Mouse (Mus musculus) forebrain, embryonic 16.5 days (tissue): ENCODE measurements around the gene Gpatch2l. TPM values are rescaled to one million over a fixed set of nuclear protein-coding genes. Genes with fewer than 3 reads are reported as not detected.
A peak's percentile ranks its signal among the peaks of the same experiment; 100 is the strongest.

Source experiments
- ATAC-seq: fragments of 200-750 bp; cut with Nextera tagmentation; 2 replicates; pipeline ENCODE4 v1.8.0; 2017; ENCODE audit warnings: mild to moderate bottlenecking, moderate library complexity
- H3K27ac ChIP-seq: fragments of 300-500 bp; sonication (generic); 2 replicates; pipeline ENCODE4 v1.5.1; 2014; ENCODE audit warnings: low read length, control low read depth
- H3K27me3 ChIP-seq: fragments of 300-500 bp; sonication (generic); replicated peaks from 2 replicates; pipeline ENCODE4 v1.6.1; 2014; ENCODE audit warnings: low read length; ENCODE audit not compliant: control insufficient read depth, insufficient read depth
- H3K36me3 ChIP-seq: fragments of 300-500 bp; sonication (generic); 2 replicates; pipeline ENCODE4 v1.6.1; 2014; ENCODE audit not compliant: control insufficient read depth, insufficient read depth
- H3K4me1 ChIP-seq: fragments of 300-500 bp; sonication (generic); replicated peaks from 2 replicates; pipeline ENCODE4 v1.6.1; 2014; ENCODE audit warnings: low read length; ENCODE audit not compliant: control insufficient read depth, insufficient read depth
- H3K4me2 ChIP-seq: fragments of 300-500 bp; sonication (generic); 2 replicates; pipeline ENCODE4 v1.6.1; 2014; ENCODE audit warnings: mild to moderate bottlenecking, low read length, control low read depth
- H3K4me3 ChIP-seq: fragments of 300-500 bp; sonication (generic); replicated peaks from 2 replicates; pipeline ENCODE4 v1.5.1; 2014; ENCODE audit warnings: mild to moderate bottlenecking, low read length, control low read depth
- H3K9ac ChIP-seq: fragments of 300-500 bp; sonication (generic); replicated peaks from 2 replicates; pipeline ENCODE4 v1.6.1; 2014; ENCODE audit warnings: low read depth, low read length, control low read depth
- H3K9me3 ChIP-seq: fragments of 300-500 bp; sonication (generic); 2 replicates; pipeline ENCODE4 v1.6.1; 2016; ENCODE audit warnings: low read length; ENCODE audit not compliant: control insufficient read depth
- WGBS: fragments of 180-500 bp; shearing (Covaris S2); extraction: QIAGEN DNeasy Blood & Tissue Kit; methylation state at CpG from one replicate; pipeline ENCODE4 v1.1.7; 2014; 5-methylcytosine and 5-hydroxymethylcytosine counted together
- polyA plus RNA-seq: library from polyadenylated mRNA; unstranded; fragments of >200 nt; fragmentation: Nextera tagmentation; extraction: Ambion mirVana; gene quantifications from 2 replicates; pipeline ENCODE4 v1.2.1, GENCODE M21; 2015

The Gpatch2l gene
- polyA plus RNA-seq, result 35.5 and 35.6 TPM in 2 replicates

- ATAC-seq, result peak; percentile 99
- peaks cover 29% of the 10 kb centered on the region for H3K4me1 ChIP-seq
Measured at GRCm38 (mm10) chr12:86241604-86242536, at the start of gene Gpatch2l. Gpatch2l (plus strand) TSS chr12:86241858.

GRCm38 (mm10) chr12:86192036-86192449 is 49.6 kb upstream of the Gpatch2l start:
- peak overlapping the region; percentile 33 for H3K4me2 ChIP-seq
- 27% methylated on average over 15 of the region's 15 CpGs for WGBS
- H3K36me3 ChIP-seq, result no peaks in the 10 kb centered on the region
- 0 out of 2 replicates have a peak overlapping the region, but pooled peaks have one; percentile 8 for H3K9ac ChIP-seq
- no peaks in the 10 kb centered on the region for H3K9me3 ChIP-seq
- no peaks in the 10 kb centered on the region; the same call in 1 of the 2 replicates for H3K27me3 ChIP-seq
- H3K4me3 ChIP-seq, result no peak overlapping the region
- H3K4me1 ChIP-seq, result peaks cover 11% of the 10 kb centered on the region
- ATAC-seq, result peak; percentile 87
- peak overlapping the region; percentile 14; the same call in 1 of the 2 replicates for H3K27ac ChIP-seq

More at GRCm38 (mm10) chr12:86241604-86242536, at the start of gene Gpatch2l:
- peak within 1 kb of the TSS; percentile 91 for H3K9ac ChIP-seq
- H3K9me3 ChIP-seq, result no peaks in the 10 kb centered on the region
- peak within 1 kb of the TSS; percentile 95 for H3K4me2 ChIP-seq
- peaks cover 8% of the 10 kb centered on the region for H3K36me3 ChIP-seq
- no peaks in the 10 kb centered on the region for H3K27me3 ChIP-seq
- H3K27ac ChIP-seq, result peak within 1 kb of the TSS; percentile 78
- peak within 1 kb of the TSS; percentile 91 for H3K4me3 ChIP-seq
- under 1% methylated on average over 58 of the region's 58 CpGs for WGBS

- H3K4me2 ChIP-seq, result no peak overlapping the region
Measured at GRCm38 (mm10) chr12:86196944-86197343, 44.7 kb upstream of the Gpatch2l start.

GRCm38 (mm10) chr12:86203443-86204057 is 38.1 kb upstream of the Gpatch2l start:
- no peak overlapping the region for H3K27ac ChIP-seq
- no peaks in the 10 kb centered on the region for H3K36me3 ChIP-seq
- H3K9me3 ChIP-seq, result no peaks in the 10 kb centered on the region; the same call in 1 of the 2 replicates
- no peaks in the 10 kb centered on the region for H3K27me3 ChIP-seq
- H3K4me2 ChIP-seq, result no peak overlapping the region
- no peak for ATAC-seq
- H3K9ac ChIP-seq, result no peak overlapping the region
- 86% methylated on average over 8 of the region's 8 CpGs for WGBS
- no peaks in the 10 kb centered on the region for H3K4me1 ChIP-seq
- H3K4me3 ChIP-seq, result no peak overlapping the region

More at GRCm38 (mm10) chr12:86196944-86197343, 44.7 kb upstream of the Gpatch2l start:
- H3K27me3 ChIP-seq, result no peaks in the 10 kb centered on the region
- H3K9ac ChIP-seq, result no peak overlapping the region
- peaks cover 7% of the 10 kb centered on the region for H3K4me1 ChIP-seq
- ATAC-seq, result no peak
- 96% methylated on average over 7 of the region's 7 CpGs for WGBS
- H3K36me3 ChIP-seq, result no peaks in the 10 kb centered on the region
- no peak overlapping the region for H3K27ac ChIP-seq
- no peak overlapping the region for H3K4me3 ChIP-seq
- H3K9me3 ChIP-seq, result no peaks in the 10 kb centered on the region; the same call in 1 of the 2 replicates

- Histone ChIP-seq H3K9me3 (no peaks in the 10 kb centered on the region), H3K9ac (no peak overlapping the region), H3K27ac (no peak overlapping the region), H3K4me3 (no peak overlapping the region), H3K36me3 (no peaks in the 10 kb centered on the region), H3K27me3 (peaks cover 31% of the 10 kb centered on the region), H3K4me2 (peak overlapping the region; percentile 22; the same call in 1 of the 2 replicates), H3K4me1 (peaks cover 12% of the 10 kb centered on the region)
- peak; percentile 40; the same call in 1 of the 2 replicates for ATAC-seq
- 1% methylated on average over 17 of the region's 19 CpGs for WGBS
Measured at GRCm38 (mm10) chr12:86211099-86211520, 30.5 kb upstream of the Gpatch2l start.

- no peak overlapping the region for H3K27ac ChIP-seq
- no peak overlapping the region for H3K4me3 ChIP-seq
- H3K36me3 ChIP-seq, result no peaks in the 10 kb centered on the region
- no peak overlapping the region for H3K4me2 ChIP-seq
- 39% methylated on average over 15 of the region's 15 CpGs for WGBS
- H3K9me3 ChIP-seq, result no peaks in the 10 kb centered on the region
- ATAC-seq, result no peak
- H3K9ac ChIP-seq, result no peak overlapping the region
- peaks cover 32% of the 10 kb centered on the region for H3K27me3 ChIP-seq
- H3K4me1 ChIP-seq, result peaks cover 24% of the 10 kb centered on the region
Measured at GRCm38 (mm10) chr12:86212693-86213470, 28.8 kb upstream of the Gpatch2l start.

GRCm38 (mm10) chr12:86214201-86214600 is 27.5 kb upstream of the Gpatch2l start:
- Histone ChIP-seq H3K9me3 (no peaks in the 10 kb centered on the region), H3K4me2 (peak overlapping the region; percentile 41), H3K9ac (no peak overlapping the region), H3K27ac (no peak overlapping the region), H3K4me3 (peak overlapping the region; percentile 24), H3K4me1 (peaks cover 24% of the 10 kb centered on the region), H3K27me3 (peaks cover 32% of the 10 kb centered on the region), H3K36me3 (no peaks in the 10 kb centered on the region)
- 4% methylated on average over 24 of the region's 24 CpGs for WGBS
- ATAC-seq, result no peak

- Histone ChIP-seq H3K9ac (peak overlapping the region; percentile 53), H3K4me1 (peaks cover 30% of the 10 kb centered on the region), H3K36me3 (no peaks in the 10 kb centered on the region), H3K4me2 (peak overlapping the region; percentile 66), H3K27ac (0 out of 2 replicates have a peak overlapping the region, but pooled peaks have one; percentile 19), H3K27me3 (peaks cover 24% of the 10 kb centered on the region), H3K4me3 (peak overlapping the region; percentile 41), H3K9me3 (no peaks in the 10 kb centered on the region)
- WGBS, result under 1% methylated on average over 22 of the region's 22 CpGs
- ATAC-seq, result peak; percentile 53
Measured at GRCm38 (mm10) chr12:86216687-86217421, 24.8 kb upstream of the Gpatch2l start.
